Mouse (Mus musculus): Measurements from ENCODE around the gene Fcrlb.

Gene Fcrlb

GRCm38 (mm10) chr1:170908341-170908740 lies 4.4 kb downstream of the Fcrlb start:
- intact Hi-C loops (cut with DNase I) = loop anchor here (10.0 kb wide), 1 partner anchor 186 kb away; no protein-coding TSS in a partner anchor

DNA sequence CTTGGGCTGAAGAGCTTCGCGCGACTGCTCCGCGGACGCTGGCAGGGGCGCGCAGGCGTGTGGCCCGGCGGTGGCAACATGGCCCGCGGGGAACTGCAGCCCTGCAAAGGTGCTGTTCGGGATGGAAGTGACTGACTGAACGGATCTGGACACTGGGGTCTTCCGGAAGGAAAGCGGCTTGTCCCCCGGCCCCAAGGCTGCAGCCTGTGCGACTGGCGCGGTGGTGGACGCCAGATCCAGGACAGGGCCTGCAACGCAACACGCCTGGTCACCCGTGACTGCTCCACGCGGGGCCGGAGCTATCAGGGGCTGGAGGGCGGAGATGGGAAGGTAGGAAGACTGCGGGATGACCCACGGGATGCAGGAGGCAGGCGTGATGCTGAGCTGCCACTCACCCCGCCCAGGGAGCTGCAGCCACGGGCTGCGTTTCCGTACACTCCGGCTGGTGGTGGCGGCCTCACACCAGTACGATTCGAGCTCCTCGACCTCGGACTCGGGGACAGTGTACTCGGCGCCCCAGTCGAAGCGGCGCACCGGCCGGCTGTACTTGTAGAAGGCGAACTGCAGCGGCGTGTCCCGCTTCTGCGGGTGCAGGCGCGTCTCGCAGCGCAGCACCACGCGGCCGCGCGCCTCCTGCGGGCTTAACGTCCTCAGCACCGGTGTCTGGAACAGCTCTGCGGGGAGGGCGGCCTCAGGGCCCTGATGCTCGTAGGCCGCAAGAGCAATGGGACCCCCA lies 5.1 kb downstream of the Fcrlb start:
- intact Hi-C loops (cut with DNase I) = loop anchor here (10.0 kb wide), 1 partner anchor 187 kb away; no protein-coding TSS in a partner anchor

GRCm38 (mm10) chr1:170907111-170907455 lies 5.7 kb downstream of the Fcrlb start:
- intact Hi-C loops (cut with DNase I) = loop anchor here (10.0 kb wide), 1 partner anchor 188 kb away; no protein-coding TSS in a partner anchor

- intact Hi-C loops (cut with DNase I) = loop anchor here (10.0 kb wide), 1 partner anchor 191 kb away; no protein-coding TSS in a partner anchor
These were observed 9.3 kb downstream of the Fcrlb start for GRCm38 (mm10) chr1:170903485-170903884.

- intact Hi-C loops (cut with DNase I) = loop anchor here (10.0 kb wide), 1 partner anchor 193 kb away; no protein-coding TSS in a partner anchor
These were observed 11.1 kb downstream of the Fcrlb start for GRCm38 (mm10) chr1:170901536-170902238.

GRCm38 (mm10) chr1:170900799-170901467 lies 11.8 kb downstream of the Fcrlb start:
- intact Hi-C loops (cut with DNase I) = loop anchor here (1.0 to 10.0 kb wide), 2 partner anchors 95 to 194 kb away; no protein-coding TSS in a partner anchor

DNA sequence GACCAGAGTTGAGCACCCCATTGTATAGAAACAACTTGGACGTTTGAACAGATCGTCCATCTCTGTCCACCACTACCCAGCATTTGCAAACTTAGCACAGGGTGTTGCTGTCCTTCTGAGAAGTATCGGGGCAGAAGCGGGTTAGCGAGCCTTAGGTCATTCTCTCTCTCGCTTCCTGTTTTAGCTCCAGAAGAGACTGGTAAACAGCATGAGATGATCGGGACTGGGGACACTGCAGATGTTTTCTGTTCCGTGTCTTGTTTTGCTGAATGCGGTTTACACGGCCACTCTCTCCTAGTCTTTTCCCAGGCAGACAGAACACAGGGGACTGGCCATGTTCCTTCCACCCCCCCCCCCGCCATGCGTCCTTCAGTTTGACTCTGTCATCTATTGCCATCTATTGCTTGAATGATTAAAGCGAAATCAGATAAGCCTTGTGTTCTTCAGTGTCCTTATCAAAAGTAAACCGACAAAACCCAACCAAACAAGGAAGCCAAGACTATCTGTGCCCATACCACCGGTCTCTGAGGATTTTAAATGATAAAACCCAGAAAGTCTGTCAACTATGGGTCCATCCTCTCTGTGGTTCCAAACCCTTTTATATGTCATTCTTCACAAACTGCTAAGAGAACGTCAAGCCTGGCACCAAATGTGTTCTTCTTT lies 14.2 kb downstream of the Fcrlb start:
- intact Hi-C loops (cut with DNase I) = no loop called here

DNA sequence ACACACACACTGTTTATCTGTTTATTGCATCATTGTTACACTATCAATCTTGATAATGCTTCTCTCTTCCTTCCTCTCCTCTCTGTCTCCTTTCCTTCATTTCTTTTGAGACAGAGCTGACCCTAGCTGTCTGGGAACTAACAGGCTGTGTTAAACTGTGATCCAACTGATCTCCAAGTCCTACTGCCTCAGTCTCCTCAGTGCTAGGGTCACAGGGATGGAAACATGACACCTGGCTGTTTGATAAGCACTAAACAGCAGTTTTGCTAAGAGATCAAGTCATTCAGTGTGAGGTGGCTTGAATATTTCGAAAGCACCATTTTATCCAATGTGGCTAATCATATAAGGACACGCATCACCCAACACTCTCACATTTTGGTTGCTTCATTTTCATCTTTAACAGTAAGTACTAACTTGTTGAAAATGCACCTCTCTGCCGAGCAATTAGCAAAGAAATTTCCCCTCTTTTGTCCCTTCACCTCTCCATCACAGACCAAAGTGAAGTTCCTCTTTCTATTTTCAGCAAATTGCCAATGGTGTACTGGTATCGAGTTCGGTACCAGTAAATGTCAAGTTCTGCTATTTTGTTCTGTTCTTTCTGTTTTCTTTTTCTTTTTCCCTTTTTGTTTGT lies 16.0 kb downstream of the Fcrlb start:
- intact Hi-C loops (cut with DNase I) = no loop called here

DNA sequence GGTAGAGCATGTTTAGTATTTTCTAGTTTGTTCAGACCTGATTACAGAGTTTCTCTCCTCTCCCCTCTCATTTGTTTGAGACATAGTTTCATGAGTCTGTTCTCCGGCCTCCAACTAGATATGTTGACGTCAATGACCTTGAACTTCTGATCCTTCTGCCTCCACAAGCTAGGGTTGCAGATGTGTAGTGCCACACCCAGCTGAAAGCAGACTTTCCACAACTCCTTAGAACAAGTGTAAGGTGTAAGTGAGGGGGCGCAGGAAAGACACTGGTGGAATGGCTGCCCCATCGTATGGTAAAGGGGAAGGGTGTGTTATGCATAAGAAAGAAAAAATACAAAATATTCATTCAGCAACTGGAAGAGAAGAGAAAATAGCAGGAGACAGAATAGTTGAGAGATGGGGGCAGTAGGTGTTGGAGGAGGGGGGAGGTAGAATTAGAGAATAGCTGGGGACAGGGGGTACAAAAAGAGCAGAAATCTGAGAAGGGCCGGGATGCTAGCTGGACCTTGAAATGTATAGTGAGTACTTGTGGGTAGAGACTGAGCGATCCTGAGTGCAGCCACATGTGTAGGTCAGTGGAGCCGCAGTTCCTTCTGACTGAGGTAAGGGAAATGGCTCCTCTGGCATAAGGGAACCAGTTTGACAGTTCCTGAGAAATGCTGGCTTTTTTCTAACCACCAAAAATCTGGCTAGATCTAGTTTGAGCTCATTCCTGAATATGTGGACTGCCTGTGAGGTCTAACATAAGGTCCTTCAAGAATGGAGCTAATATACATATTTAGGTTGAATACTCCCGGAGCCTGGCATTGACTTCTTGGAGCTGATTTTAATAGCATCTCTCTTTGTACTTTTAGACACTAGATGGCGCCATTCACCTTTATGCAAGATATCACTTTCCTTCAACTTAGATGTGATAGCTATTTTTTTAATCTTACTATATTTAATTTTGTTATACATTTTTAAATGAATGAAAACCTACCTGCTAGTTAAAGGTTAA lies 17.8 kb downstream of the Fcrlb start:
- intact Hi-C loops (cut with DNase I) = no loop called here

DNA sequence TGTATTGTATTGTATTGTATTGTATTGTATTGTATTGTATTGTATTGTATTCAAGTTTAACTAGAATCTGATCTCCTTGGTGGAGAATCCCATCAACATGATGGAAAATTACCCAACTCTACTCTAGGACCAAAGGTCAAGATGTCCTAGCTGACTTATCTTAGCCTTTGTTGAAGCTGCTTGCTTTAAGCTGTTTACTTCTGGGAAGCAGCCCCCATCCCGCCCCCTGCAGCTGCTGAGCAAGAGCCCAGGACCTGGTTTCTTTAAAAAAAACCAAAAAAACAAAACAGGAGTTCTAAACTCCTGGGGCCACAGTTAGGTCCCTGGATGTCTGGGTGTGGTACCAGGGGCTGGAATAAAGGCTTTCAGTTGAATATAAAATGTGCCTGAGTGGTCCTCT lies 20.5 kb downstream of the Fcrlb start:
- intact Hi-C loops (cut with DNase I) = no loop called here

DNA sequence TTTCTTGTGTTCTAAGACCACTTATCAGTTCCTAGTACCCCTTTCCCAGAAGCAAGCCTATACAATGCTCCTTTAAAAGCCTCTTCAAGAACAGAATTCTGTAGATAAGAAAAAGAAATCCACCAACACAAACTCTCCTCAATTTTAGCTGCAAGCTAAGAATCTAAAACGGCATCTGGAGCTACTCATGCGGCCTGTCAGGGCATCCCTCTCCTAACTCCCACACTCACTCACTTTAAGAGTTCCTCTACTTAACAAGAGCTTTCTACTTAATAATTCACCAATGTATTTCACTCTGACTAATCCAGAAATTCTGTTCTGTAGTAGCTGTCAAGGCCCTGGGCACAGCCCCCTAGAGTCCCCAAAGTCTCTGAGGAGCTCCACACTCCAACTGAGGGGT lies 21.1 kb downstream of the Fcrlb start:
- intact Hi-C loops (cut with DNase I) = no loop called here

DNA sequence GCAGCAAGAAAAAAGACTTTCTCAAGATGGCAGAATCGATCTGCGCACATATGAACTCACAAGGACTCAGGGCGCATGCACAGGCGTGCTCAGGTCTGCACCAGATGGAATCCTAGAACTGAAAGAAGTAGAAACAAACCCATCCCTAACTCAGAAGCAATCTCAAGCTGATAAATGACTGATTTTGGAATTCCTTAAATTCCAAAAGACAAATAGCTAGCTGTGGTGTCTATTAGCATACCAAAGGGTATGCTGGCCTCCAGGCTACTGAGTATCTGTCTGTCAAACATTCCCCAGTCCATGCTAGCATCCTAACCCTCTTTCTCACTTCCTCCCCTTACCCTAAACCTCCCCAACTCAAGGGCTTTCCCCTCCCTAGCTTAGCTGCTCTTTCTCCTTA lies 23.4 kb downstream of the Fcrlb start:
- intact Hi-C loops (cut with DNase I) = no loop called here

DNA sequence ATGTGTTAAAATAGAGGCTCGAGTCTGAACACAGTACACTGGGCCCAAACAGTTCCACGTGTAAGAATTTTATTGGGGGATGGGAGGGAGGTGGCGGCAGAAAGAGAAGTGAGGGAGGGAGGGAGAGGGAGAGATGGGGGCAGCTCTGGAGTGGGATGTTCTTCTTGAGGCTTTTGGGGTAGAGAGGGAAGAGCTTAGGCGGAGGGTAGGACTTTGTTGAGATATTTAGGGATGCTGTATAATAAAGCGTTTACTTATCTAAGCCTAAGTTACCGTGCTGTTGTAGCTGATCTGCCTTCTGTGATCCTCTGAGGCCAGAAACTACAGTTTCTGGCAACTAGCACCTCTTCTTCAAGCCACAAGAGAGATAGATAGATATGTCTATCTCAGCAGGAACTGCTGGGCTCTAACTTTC lies 26.7 kb downstream of the Fcrlb start:
- intact Hi-C loops (cut with DNase I) = no loop called here

DNA sequence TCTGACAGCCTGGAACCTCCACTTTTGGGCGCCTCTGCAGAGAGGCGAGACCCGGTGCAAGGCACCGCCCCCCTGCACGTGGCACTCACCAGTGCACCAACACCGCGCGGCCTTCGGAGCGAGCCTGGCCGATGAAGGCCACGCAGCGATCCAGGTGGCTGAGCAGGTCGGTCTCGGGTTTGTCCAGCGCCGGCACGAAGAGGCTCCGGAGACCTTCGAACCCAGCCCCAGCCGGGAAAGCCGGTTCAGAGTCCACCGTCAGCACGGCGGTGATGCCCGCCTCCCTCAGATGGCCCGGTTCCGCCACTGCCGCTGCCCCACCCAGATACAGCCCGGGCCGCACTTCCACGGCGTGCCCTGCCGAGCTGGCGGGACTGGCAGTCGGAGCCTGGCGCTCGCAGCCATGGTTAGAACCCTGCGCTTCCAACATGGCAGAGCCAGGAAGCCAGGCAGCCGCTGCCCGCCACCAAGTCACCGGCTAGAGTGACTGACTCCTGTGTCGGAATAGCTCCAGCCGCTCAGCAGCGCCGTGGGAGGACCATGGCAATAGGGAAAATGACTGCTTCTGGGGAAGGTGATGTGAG lies 27.7 kb downstream of the Fcrlb start, which contains the start of the genes Gm26620 and Dusp12:
Gene Gm26620 (plus strand): TSS at position 88 of the 584 bp plus-strand sequence.
Gene Dusp12 (minus strand): TSS at position 563 of the 584 bp plus-strand sequence.
- intact Hi-C loops (cut with DNase I) = no loop called here

GRCm38 (mm10) chr1:170884390-170884789 lies 28.4 kb downstream of the Fcrlb start:
- intact Hi-C loops (cut with DNase I) = no loop called here

DNA sequence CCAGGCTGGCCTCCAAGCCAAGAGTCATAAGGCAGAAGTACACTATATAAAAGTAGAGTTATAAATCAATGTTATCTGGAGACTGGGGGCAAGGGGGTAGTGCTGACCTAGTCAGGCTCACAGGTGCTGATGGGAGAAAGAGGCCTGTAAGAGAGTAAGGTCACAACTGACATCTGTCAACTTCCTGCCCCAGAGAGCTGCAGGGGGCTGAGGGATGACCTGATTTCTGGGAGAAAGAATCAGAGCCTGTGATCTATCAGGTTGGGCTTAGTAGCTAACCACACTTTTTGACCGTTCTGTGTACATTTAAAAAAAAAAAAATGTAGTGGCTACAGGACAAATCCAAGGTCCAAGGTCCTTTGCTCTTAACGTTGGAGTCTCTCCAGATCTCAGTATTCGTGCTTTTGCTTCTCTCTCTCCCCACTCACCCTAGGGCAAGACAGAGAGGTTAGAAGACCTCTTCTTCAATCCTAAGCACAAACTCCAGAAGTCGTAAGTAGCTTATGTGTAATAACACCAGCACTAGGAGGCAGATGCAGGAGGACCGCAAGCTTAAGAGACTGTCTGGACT lies 29.7 kb downstream of the Fcrlb start:
- intact Hi-C loops (cut with DNase I) = no loop called here

- intact Hi-C loops (cut with DNase I) = no loop called here
These were observed 35.8 kb downstream of the Fcrlb start for GRCm38 (mm10) chr1:170876906-170877305.

DNA sequence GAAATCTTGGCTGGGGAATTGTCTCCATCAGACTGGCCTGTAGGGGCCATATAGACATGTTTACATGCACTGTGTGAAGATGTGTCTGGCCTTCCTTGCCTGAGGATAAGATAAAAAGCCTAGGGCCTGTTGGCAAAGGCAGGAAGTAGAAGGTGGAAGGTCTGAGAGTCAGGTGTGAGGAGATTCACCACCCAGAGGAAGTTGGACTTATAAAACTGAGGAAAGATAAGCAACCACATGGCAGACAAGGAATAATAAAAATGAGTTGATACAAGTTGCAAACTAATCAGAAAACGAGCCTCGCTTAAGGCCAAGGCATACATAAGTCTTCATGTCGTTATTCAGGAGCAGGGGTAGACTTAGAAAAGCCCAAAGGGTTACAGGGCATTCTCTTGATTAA lies 37.1 kb downstream of the Fcrlb start:
- intact Hi-C loops (cut with DNase I) = no loop called here

- intact Hi-C loops (cut with DNase I) = no loop called here
These were observed 40.8 kb downstream of the Fcrlb start for GRCm38 (mm10) chr1:170871961-170872360.

Data from adrenal gland (tissue).